Mouse (Mus musculus): ENCODE data around the gene Spata3.
"Not testable (repeated sequence)": the region's sequence is repeated elsewhere in the genome, so short reads cannot be mapped to it uniquely, and the experiment has no call there.

Spata3 gene

DNA sequence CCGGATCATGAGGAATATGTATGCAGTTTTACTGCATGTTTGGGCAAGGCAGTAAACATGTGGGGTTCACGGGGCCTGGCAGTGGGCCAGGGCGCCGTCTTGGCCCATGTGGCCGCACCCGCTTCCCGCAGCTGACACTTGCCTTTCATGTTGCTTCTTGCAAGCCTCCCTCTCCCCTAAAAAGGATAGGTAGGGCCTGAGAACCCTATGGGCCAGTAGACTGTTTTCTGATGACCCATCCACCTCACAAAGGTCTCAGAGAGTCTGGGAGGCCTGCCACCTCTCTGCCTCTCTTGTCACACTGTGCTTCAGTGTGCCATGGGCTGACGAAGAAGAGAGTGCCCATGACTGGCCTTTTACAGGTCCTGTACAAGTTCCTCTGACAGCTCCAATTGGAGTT lies at the start of gene Spata3:
TSS of gene Spata3 (plus strand) at position 301 of the 400 bp plus-strand sequence.
- in situ Hi-C loops (cut with MboI; ENCODE audit: low pct_unique_long_range_greater_than_20kb in 1 of 2, low sequenced_read_pairs in 2 of 2, unreplicated experiment in 1 of 2) = no loop called here

DNA sequence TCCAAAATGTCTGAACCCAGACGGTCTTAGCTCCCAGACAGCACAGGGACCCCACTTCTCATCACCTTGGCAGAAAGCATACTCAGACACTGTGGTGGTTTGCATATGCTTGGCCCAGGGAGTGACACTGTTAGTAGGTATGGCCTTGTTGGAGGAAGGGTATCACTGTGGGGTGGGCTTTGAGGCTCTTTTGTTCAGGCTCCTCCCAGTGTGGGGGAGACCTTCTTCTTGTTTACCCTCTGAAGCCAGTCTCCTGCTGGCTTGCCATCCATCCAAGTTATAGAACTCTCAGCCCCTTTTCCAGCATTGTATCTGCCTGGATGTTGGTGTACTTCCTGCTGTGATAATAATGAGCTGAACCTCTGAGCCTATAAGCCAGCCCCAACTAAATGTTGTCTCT lies 47.5 kb upstream of the Spata3 start:
- in situ Hi-C loops (cut with MboI; ENCODE audit: low pct_unique_long_range_greater_than_20kb in 1 of 2, low sequenced_read_pairs in 2 of 2, unreplicated experiment in 1 of 2) = loop anchor here in 1 of 2 experiments (5.0 kb wide), 1 partner anchor 923 kb away; no protein-coding TSS in a partner anchor

DNA sequence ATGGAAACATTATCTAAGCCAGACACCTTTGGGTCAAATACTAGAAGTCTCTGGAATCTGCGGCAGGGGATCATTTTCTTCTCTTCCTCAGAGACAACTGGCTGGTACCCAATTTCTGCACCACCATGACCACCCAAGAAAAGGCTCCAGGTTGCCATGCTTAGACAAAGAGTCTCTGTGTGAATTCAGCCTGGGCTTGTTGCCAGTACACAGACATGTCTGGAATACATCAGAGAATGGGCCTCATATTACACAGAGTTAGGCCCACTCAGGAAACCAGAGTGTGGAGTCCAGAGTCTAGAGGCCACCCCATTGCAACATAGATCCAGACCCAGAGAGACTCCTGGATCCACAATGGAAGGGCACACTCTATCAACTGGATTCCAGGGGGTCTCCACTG lies 47.1 kb upstream of the Spata3 start:
- in situ Hi-C loops (cut with MboI; ENCODE audit: low pct_unique_long_range_greater_than_20kb in 1 of 2, low sequenced_read_pairs in 2 of 2, unreplicated experiment in 1 of 2) = loop anchor here in 1 of 2 experiments (5.0 kb wide), 1 partner anchor 923 kb away; no protein-coding TSS in a partner anchor

DNA sequence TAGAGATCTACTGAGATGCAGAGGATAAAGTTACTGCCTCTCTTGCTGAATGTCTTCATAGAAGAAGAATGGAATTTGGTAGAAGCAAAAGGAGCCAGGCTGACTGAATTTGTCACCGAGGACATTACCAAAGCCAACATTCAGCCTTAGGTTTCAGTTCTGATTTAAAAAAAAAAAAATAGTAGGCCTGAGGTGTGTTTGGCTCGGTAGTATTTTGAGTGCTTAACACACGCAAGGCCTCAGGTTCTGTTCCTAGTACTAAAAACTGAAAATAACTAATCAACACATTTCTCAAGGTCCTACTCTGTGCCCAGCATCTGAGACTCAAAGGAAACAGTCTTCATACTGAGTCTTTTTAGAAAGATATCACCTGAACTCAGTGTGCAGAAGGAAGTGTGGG lies 45.5 kb upstream of the Spata3 start:
- in situ Hi-C loops (cut with MboI; ENCODE audit: low pct_unique_long_range_greater_than_20kb in 1 of 2, low sequenced_read_pairs in 2 of 2, unreplicated experiment in 1 of 2) = no loop called here

- in situ Hi-C loops (cut with MboI; ENCODE audit: low pct_unique_long_range_greater_than_20kb in 1 of 2, low sequenced_read_pairs in 2 of 2, unreplicated experiment in 1 of 2) = no loop called here
Measured at GRCm38 (mm10) chr1:85972341-85972740, 44.3 kb upstream of the Spata3 start.

DNA sequence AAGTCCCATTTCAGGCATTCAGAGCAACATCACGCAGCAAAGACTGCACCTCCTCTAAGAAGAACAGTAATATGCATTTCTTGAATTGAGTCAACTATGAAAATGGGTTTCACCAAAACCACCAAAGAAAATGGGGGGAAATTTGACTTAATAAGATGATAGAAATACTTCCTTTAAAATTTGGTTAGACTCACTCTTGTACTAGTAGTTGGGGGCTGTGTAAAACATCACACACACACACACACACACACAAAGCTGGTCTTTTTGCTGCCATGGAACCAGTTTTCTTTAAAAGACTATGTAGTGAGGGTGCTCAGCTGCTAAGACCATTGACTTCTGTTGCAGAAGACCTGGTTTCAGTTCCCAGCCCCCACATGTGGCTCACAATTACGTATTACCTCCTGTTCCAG lies 43.1 kb upstream of the Spata3 start:
- in situ Hi-C loops (cut with MboI; ENCODE audit: low pct_unique_long_range_greater_than_20kb in 1 of 2, low sequenced_read_pairs in 2 of 2, unreplicated experiment in 1 of 2) = no loop called here

- in situ Hi-C loops (cut with MboI; ENCODE audit: low pct_unique_long_range_greater_than_20kb in 1 of 2, low sequenced_read_pairs in 2 of 2, unreplicated experiment in 1 of 2) = no loop called here
Measured at GRCm38 (mm10) chr1:85977709-85978108, 38.9 kb upstream of the Spata3 start.

DNA sequence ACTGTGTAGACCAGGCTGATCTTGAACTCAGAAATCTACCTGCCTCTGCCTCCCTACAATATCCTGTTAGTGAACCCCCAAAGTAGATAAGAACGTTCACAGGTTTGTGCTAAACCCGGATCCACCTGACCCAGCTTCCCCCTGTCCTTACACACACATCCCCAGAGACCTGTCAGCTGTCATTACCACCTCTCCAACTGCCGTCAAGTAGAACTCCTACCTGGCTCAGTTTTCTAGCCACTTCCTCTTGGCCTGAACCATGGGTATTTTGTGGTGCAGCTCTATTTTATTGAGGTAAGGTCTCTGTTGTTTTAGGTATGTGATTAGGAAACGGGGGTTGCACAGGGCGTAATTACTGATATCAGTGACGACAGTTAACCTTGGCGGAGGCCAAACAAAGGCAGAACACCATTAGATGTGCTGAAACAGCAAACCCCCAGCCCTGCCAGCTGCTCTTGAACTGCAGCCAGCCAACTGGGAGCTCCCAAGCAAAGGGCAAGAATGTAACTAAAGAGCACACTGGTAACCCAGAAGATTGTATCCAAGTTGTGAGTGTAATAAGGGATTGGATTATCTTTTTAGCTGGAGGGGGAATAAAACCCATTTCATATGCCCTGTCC lies 34.8 kb upstream of the Spata3 start:
- in situ Hi-C loops (cut with MboI; ENCODE audit: low pct_unique_long_range_greater_than_20kb in 1 of 2, low sequenced_read_pairs in 2 of 2, unreplicated experiment in 1 of 2) = no loop called here

DNA sequence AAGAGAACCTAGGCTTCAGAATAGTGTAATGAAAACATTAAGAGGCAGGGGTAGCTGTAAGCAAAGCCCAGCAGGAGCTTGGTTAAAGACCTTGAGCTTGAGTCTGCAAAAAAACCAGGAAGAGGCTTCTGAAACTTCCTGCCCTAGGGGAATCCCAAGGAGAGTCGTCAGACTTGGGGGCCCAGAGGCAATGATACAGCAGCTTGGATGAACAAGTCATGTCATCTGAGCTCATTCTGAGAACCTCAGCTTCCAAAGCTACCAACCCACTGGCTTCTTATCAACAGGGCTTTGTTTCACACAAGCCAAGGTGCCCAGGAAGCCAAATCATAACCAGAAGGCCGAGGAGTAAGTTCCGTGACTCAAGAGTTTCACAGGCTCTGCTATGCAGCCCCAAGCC lies 30.8 kb upstream of the Spata3 start:
- in situ Hi-C loops (cut with MboI; ENCODE audit: low pct_unique_long_range_greater_than_20kb in 1 of 2, low sequenced_read_pairs in 2 of 2, unreplicated experiment in 1 of 2) = no loop called here

DNA sequence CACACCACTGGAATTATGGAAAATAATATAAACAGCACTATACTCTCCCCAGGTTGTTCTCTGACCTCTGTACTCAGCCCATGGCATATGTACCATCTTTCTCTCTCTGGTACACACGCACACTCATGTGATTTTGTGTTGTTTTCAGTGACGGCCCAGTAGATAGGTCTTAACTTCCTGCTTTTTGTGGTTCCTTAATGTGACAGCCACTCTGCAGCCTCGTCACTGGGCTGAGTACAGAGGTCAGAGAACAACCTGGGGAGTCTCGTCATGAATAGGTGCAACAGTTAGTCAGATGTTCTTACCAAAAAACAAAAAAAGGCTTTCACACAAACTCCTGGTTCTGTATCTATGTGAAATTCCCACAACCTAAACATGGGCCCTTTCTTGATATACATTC lies 28.3 kb upstream of the Spata3 start:
- in situ Hi-C loops (cut with MboI; ENCODE audit: low pct_unique_long_range_greater_than_20kb in 1 of 2, low sequenced_read_pairs in 2 of 2, unreplicated experiment in 1 of 2) = no loop called here

GRCm38 (mm10) chr1:85988882-85989281 lies 27.7 kb upstream of the Spata3 start:
- in situ Hi-C loops (cut with MboI; ENCODE audit: low pct_unique_long_range_greater_than_20kb in 1 of 2, low sequenced_read_pairs in 2 of 2, unreplicated experiment in 1 of 2) = not testable (repeated sequence)

DNA sequence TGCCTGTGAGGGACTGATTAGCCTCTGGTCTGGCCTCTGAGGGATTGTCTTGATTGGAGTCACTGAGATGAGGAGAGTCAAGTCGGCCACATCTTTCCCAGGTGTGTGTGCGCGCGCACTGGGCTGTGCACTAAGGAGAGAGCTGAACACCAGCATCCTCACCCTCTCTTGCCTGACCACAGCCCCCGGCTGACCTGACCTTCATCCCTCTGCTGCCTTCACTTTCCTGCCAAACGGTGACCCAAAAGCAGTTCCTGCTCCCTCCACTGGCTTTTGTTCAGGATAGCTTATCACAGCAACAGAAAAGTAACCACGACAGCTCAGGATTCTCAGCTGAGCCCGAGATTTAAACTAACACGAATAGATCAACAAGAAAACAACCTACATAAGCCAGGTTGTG lies 24.4 kb upstream of the Spata3 start:
- in situ Hi-C loops (cut with MboI; ENCODE audit: low pct_unique_long_range_greater_than_20kb in 1 of 2, low sequenced_read_pairs in 2 of 2, unreplicated experiment in 1 of 2) = no loop called here

DNA sequence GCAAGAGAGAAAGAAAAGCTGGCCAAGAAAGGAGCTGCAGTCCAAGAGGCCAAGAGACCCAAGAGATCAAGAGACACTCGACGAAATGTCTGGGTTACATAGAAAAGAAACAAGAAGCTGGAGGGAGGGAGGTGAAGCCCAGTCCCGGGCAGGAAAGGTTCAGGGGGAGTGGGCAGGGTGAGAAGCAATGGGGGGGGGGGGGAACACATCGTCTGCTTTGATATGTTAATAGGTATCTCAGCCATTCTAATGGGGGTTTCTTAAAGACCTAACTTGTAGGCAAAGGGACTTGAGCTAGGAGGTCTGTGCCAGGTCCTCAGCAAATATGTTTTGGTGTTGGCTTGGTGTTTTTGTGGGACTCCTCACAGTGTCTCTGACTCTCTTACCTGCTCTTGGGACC lies 23.1 kb upstream of the Spata3 start:
- in situ Hi-C loops (cut with MboI; ENCODE audit: low pct_unique_long_range_greater_than_20kb in 1 of 2, low sequenced_read_pairs in 2 of 2, unreplicated experiment in 1 of 2) = no loop called here

GRCm38 (mm10) chr1:85997221-85997620 lies 19.4 kb upstream of the Spata3 start:
- in situ Hi-C loops (cut with MboI; ENCODE audit: low pct_unique_long_range_greater_than_20kb in 1 of 2, low sequenced_read_pairs in 2 of 2, unreplicated experiment in 1 of 2) = no loop called here

GRCm38 (mm10) chr1:85998012-85998411 lies 18.6 kb upstream of the Spata3 start:
- in situ Hi-C loops (cut with MboI; ENCODE audit: low pct_unique_long_range_greater_than_20kb in 1 of 2, low sequenced_read_pairs in 2 of 2, unreplicated experiment in 1 of 2) = no loop called here

- in situ Hi-C loops (cut with MboI; ENCODE audit: low pct_unique_long_range_greater_than_20kb in 1 of 2, low sequenced_read_pairs in 2 of 2, unreplicated experiment in 1 of 2) = loop anchor here in 1 of 2 experiments (10.0 kb wide), 1 partner anchor 145 kb away; no protein-coding TSS in a partner anchor
Measured at GRCm38 (mm10) chr1:85999853-86000570, 16.6 kb upstream of the Spata3 start.

DNA sequence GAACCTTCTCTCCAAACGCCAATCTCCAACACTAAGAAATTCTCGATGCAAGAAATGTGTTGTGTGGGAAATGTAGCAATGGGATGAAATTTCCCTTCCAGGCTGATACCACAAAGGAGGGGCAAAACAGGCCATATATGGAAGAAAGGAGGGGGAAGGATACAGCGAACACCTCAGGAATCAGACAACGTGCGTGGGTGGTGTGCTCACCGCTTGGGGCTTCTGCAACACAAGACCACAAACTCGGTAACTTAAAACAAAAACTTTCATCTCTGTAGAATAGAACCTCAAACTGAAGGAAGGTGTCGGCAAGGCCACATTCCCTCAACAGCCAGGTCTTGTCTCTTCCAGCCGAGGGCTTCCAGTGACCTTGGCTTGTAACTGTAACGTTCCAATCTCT lies 11.1 kb upstream of the Spata3 start:
- in situ Hi-C loops (cut with MboI; ENCODE audit: low pct_unique_long_range_greater_than_20kb in 1 of 2, low sequenced_read_pairs in 2 of 2, unreplicated experiment in 1 of 2) = loop anchor here (5.0 to 10.0 kb wide), 3 partner anchors 58 to 153 kb away; no protein-coding TSS in a partner anchor

DNA sequence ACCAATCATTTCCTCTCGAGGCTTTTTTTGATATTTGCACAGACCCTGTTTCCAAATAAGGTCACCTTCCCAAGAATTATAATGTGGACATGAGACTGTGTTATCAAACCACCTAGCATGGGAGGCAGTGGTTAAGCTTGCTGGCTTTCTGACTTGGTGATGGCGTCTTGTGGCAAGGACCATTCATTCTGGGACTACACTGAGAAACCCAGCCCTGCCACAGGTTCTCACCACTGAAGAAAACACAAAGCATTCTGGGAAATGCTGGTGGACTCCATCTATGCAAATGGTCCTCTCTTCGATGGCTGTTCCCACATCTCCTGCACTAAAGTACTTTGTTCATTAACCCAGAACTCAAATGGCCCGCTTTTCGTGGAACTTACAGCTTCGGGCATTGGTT lies 10.6 kb upstream of the Spata3 start:
- in situ Hi-C loops (cut with MboI; ENCODE audit: low pct_unique_long_range_greater_than_20kb in 1 of 2, low sequenced_read_pairs in 2 of 2, unreplicated experiment in 1 of 2) = loop anchor here (5.0 to 10.0 kb wide), 3 partner anchors 59 to 154 kb away; no protein-coding TSS in a partner anchor

DNA sequence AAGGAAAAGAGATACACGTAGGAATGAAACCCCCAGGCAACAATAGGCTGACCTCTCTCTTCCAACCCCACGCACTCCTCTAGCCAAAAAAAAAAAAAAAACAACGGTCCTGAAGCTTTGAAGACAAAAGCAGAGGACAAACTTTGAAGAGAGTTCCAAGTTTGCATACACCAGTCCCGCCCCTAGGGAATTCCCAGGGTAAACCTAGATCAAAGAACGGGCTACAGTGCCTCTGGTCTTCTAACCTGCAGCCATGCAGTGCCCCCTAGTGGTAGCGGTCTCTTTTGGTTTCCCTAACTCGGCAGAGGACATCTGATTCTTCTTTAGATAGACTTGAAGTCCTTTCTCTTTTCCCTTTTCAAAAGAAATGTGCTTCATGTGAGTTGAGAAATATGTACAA lies 8.8 kb upstream of the Spata3 start:
- in situ Hi-C loops (cut with MboI; ENCODE audit: low pct_unique_long_range_greater_than_20kb in 1 of 2, low sequenced_read_pairs in 2 of 2, unreplicated experiment in 1 of 2) = loop anchor here (5.0 to 10.0 kb wide), 3 partner anchors 60 to 155 kb away; no protein-coding TSS in a partner anchor

DNA sequence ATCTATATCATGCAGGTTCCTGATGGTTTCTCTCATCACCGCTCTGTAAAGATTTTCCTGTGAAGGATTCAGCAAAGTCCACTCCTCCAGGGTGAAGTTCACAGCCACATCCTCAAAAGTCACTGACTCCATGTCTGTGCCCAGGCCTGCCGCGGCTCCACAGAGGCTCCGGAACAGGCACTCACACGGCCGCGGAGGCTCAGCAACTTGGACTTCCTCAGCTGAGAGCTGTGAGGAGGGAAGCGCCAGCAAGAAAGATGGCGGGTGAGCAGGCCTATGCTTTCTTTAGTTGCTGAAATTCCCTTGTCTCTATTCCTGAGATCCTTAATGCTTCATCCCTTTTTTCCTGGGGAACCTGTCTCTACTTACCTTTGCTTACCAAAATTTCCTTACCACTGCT lies 858 bp upstream of the Spata3 start:
- in situ Hi-C loops (cut with MboI; ENCODE audit: low pct_unique_long_range_greater_than_20kb in 1 of 2, low sequenced_read_pairs in 2 of 2, unreplicated experiment in 1 of 2) = not testable (repeated sequence)
